11 mouse cellular contexts compared by ENCODE assay signal in the genomic region with DNA sequence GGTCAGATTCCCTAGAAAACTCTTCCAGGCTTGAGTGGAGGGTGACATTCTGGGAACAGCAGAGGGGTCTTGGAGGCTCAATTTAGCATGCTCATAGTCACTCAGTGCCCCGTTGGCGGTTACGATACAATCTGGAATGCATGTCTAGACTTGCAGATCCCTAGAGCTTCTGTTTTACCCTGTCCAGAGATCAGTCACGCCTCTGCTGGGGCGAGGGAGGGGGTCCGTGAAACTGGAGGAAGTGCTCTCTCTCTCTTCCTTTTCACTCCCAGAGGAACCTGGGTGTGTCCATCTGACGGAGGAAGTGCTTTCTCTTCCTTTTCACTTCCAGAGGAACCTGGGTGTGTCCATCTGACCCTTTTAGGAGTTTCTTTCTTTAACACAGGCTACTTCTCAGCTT. TPM values are rescaled to one million over a fixed set of nuclear protein-coding genes. Genes with fewer than 3 reads are reported as not detected.
A peak's percentile ranks its signal among the peaks of the same experiment; 100 is the strongest.
DNase-seq lines count a peak whose midpoint lies in the region; ATAC-seq and TF ChIP-seq lines count a peak whose summit lies in the region.
"Had no signal": no experiment of that assay in that cellular context is flagged by ENCODE, and none has a peak within 500 bp of the region (broad histone marks: within the 10 kb centered on the region; RNA-seq: fewer than 3 reads in every experiment).

No protein-coding gene starts in this region.

- 76% methylated on average over 7 of the region's 7 CpGs for WGBS in kidney, adult 2 months
- WGBS in lung, adult 2 months: 28% methylated on average over 7 of the region's 7 CpGs
- 40% methylated on average over 7 of the region's 7 CpGs for WGBS in heart, embryonic 11.5 days (ENCODE audit: insufficient replicate concordance)
- WGBS in stomach, postnatal 0 days: 47% methylated on average over 7 of the region's 7 CpGs

- H3K4me1 ChIP-seq in kidney, adult 2 months (ENCODE audit: control insufficient read depth, insufficient read depth, low read length): no peaks in the 10 kb centered on the region
- H3K4me1 ChIP-seq in lung, adult 2 months (ENCODE audit: control insufficient read depth, insufficient read depth, low read length): peaks cover 8% of the 10 kb centered on the region
- H3K4me1 ChIP-seq in heart, embryonic 11.5 days (ENCODE audit: control insufficient read depth, insufficient read depth, low read length): peaks cover 10% of the 10 kb centered on the region
- H3K4me1 ChIP-seq in stomach, postnatal 0 days (replicated peaks; ENCODE audit: control insufficient read depth, insufficient read depth): no peaks in the 10 kb centered on the region

- TF ChIP-seq CTCF in kidney, adult 2 months (conservative IDR thresholded peaks at IDR 0.05; ENCODE audit: insufficient read depth, insufficient read length, low read depth, low read length): no peak
- no peak for TF ChIP-seq CTCF in lung, adult 2 months (IDR thresholded peaks at IDR 0.05; ENCODE audit: insufficient read depth, low read length)
- no peak for TF ChIP-seq CTCF in stomach, postnatal 0 days (IDR thresholded peaks at IDR 0.05; ENCODE audit: low read depth)

- peak; percentile 56 for DNase-seq in kidney, adult 2 months
- DNase-seq in kidney, adult 9 months: no peak
- peak; percentile 41 for DNase-seq in lung, postnatal 36 days
- DNase-seq in lung, adult 2 months: no peak
- DNase-seq in stomach, postnatal 0 days (ENCODE audit: low spot score): peak; percentile 37
- no peak for DNase-seq in cerebellum, adult 18-20 months
- DNase-seq in right cerebral cortex, postnatal 14 days: no peak
- DNase-seq: cerebellum, postnatal 14 days had no signal

- no peak overlapping the region for H3K4me2 ChIP-seq in heart, embryonic 11.5 days
- H3K4me2 ChIP-seq in stomach, postnatal 0 days (replicated peaks; ENCODE audit: low read depth): 0 out of 2 replicates have a peak overlapping the region, but pooled peaks have one; percentile 12
- H3K4me2 ChIP-seq: hindbrain, embryonic 14.5 days; limb, embryonic 13.5 days had no signal

- no peaks in the 10 kb centered on the region for H3K9me3 ChIP-seq in heart, embryonic 11.5 days (replicated peaks; ENCODE audit: control insufficient read depth, low read length)
- no peaks in the 10 kb centered on the region for H3K9me3 ChIP-seq in stomach, postnatal 0 days (ENCODE audit: control insufficient read depth, low read length)

- TF ChIP-seq EP300 in stomach, postnatal 0 days (optimal IDR thresholded peaks at IDR 0.05): no peak

- no peak overlapping the region for H3K9ac ChIP-seq in heart, embryonic 11.5 days (ENCODE audit: low read depth, low read length)
- no peak overlapping the region for H3K9ac ChIP-seq in stomach, postnatal 0 days (ENCODE audit: low read length)
- H3K9ac ChIP-seq: hindbrain, embryonic 14.5 days; limb, embryonic 13.5 days had no signal

- no peak for TF ChIP-seq POLR2A in kidney, adult 2 months (IDR thresholded peaks at IDR 0.05; ENCODE audit: low read depth, low read length)
- TF ChIP-seq POLR2A in lung, adult 2 months (IDR thresholded peaks at IDR 0.05; ENCODE audit: borderline replicate concordance, extremely low read depth, low read depth, low read length): no peak

- H3K27me3 ChIP-seq in kidney, adult 2 months (replicated peaks; ENCODE audit: control insufficient read depth, insufficient read depth, low read length): no peaks in the 10 kb centered on the region
- no peaks in the 10 kb centered on the region for H3K27me3 ChIP-seq in heart, embryonic 11.5 days (ENCODE audit: control insufficient read depth, insufficient read depth, low read length)
- H3K27me3 ChIP-seq in stomach, postnatal 0 days (ENCODE audit: control insufficient read depth, insufficient read depth, low read length): no peaks in the 10 kb centered on the region
- H3K27me3 ChIP-seq: limb, embryonic 13.5 days had no signal

- ATAC-seq in heart, embryonic 11.5 days (replicated peaks; ENCODE audit: insufficient number of reproducible peaks, low FRiP score, low TSS enrichment): no peak; the same call in 1 of the 2 replicates
- no peak for ATAC-seq in stomach, postnatal 0 days (ENCODE audit: low FRiP score, low TSS enrichment)

- H3K27ac ChIP-seq in kidney, adult 2 months (ENCODE audit: insufficient read depth, low read depth, low read length): no peak overlapping the region
- peak overlapping the region; percentile 50; the same call in 1 of the 2 replicates for H3K27ac ChIP-seq in heart, embryonic 11.5 days (ENCODE audit: low read depth, low read length)
- H3K27ac ChIP-seq in stomach, postnatal 0 days (replicated peaks): peak overlapping the region; percentile 45; the same call in 1 of the 2 replicates
- H3K27ac ChIP-seq: hindbrain, embryonic 14.5 days; limb, embryonic 13.5 days had no signal

- no peak overlapping the region for H3K4me3 ChIP-seq in kidney, adult 2 months (ENCODE audit: insufficient read depth, low read depth, low read length)
- H3K4me3 ChIP-seq in lung, adult 2 months (replicated peaks; ENCODE audit: extremely low read depth, low read depth, low read length): no peak overlapping the region
- no peak overlapping the region for H3K4me3 ChIP-seq in heart, embryonic 11.5 days (ENCODE audit: low read depth, low read length)
- H3K4me3 ChIP-seq in stomach, postnatal 0 days (ENCODE audit: low read depth, low read length): no peak overlapping the region
- H3K4me3 ChIP-seq: limb, embryonic 13.5 days had no signal

- no peaks in the 10 kb centered on the region for H3K36me3 ChIP-seq in kidney, adult 2 months (ENCODE audit: control insufficient read depth, insufficient read depth, low read length)
- H3K36me3 ChIP-seq in heart, embryonic 11.5 days (ENCODE audit: control insufficient read depth, insufficient read depth, low read length): peaks cover 16% of the 10 kb centered on the region
- no peaks in the 10 kb centered on the region for H3K36me3 ChIP-seq in stomach, postnatal 0 days (ENCODE audit: control insufficient read depth, insufficient read depth, low read length)
- H3K36me3 ChIP-seq: limb, embryonic 13.5 days had no signal

RNA-seq across cellular contexts. Expression of gene Lgals12, which starts 23.9 kb away (rescaled TPM):
- polyA plus RNA-seq in kidney, adult 2 months (2012; rRNA removed): 5.1 and 5.3 TPM in 2 replicates
- polyA plus RNA-seq in lung, adult 2 months (2012; rRNA removed): 3.2 and 6.0 TPM in 2 replicates
- not detected in 2 replicates for polyA plus RNA-seq in heart, embryonic 11.5 days (2014; fragmentation: Nextera tagmentation; extraction: Ambion mirVana)
- 2.3 and 3.6 TPM in 2 replicates for polyA plus RNA-seq in stomach, postnatal 0 days (2015; fragmentation: Nextera tagmentation; extraction: Ambion mirVana)

RNA-seq across cellular contexts. Expression of gene Pla2g16, which starts 25.8 kb away (rescaled TPM):
- 24.3 and 24.9 TPM in 2 replicates for polyA plus RNA-seq in kidney, adult 2 months (2012; rRNA removed)
- 15.1 and 19.0 TPM in 2 replicates for polyA plus RNA-seq in lung, adult 2 months (2012; rRNA removed)
- polyA plus RNA-seq in heart, embryonic 11.5 days (2014; fragmentation: Nextera tagmentation; extraction: Ambion mirVana): 42.5 and 46.7 TPM in 2 replicates
- polyA plus RNA-seq in stomach, postnatal 0 days (2015; fragmentation: Nextera tagmentation; extraction: Ambion mirVana): 23.9 and 25.0 TPM in 2 replicates

RNA-seq across cellular contexts. Expression of gene Hrasls5, which starts 29.2 kb away (rescaled TPM):
- polyA plus RNA-seq in kidney, adult 2 months (2012; rRNA removed): 0.42 and 1.4 TPM in 2 replicates
- polyA plus RNA-seq in lung, adult 2 months (2012; rRNA removed): 0.15 and 0.40 TPM in 2 replicates
- polyA plus RNA-seq in heart, embryonic 11.5 days (2014; fragmentation: Nextera tagmentation; extraction: Ambion mirVana): not detected in 2 replicates
- polyA plus RNA-seq in stomach, postnatal 0 days (2015; fragmentation: Nextera tagmentation; extraction: Ambion mirVana): 0.10 TPM in 1 of 2 replicates, not detected in the other
- polyA plus RNA-seq: hindbrain, embryonic 14.5 days had no signal

Comparison
In these comparisons a context has a peak if more than half of its experiments do, and no peak if none do; other contexts are left out.
1. DNase-seq: peak in kidney, adult 2 months (single experiment), lung, postnatal 36 days (single experiment) and stomach, postnatal 0 days (single experiment); none in kidney, adult 9 months (single experiment), lung, adult 2 months (single experiment), cerebellum, adult 18-20 months (0 of 2) and right cerebral cortex, postnatal 14 days (single experiment).